Mouse (Mus musculus) neural tube, postnatal 0 days (tissue): ENCODE measurements around the gene Tm9sf4. TPM values are rescaled to one million over a fixed set of nuclear protein-coding genes. Genes with fewer than 3 reads are reported as not detected.

Source experiments
- polyA plus RNA-seq: library from polyadenylated mRNA; unstranded; fragments of >200 nt; fragmentation: Nextera tagmentation; extraction: Ambion mirVana; gene quantifications from 2 replicates; pipeline ENCODE4 v1.2.1, GENCODE M21; 2015

The Tm9sf4 gene
- 70.4 and 79.2 TPM in 2 replicates for polyA plus RNA-seq

DNA sequence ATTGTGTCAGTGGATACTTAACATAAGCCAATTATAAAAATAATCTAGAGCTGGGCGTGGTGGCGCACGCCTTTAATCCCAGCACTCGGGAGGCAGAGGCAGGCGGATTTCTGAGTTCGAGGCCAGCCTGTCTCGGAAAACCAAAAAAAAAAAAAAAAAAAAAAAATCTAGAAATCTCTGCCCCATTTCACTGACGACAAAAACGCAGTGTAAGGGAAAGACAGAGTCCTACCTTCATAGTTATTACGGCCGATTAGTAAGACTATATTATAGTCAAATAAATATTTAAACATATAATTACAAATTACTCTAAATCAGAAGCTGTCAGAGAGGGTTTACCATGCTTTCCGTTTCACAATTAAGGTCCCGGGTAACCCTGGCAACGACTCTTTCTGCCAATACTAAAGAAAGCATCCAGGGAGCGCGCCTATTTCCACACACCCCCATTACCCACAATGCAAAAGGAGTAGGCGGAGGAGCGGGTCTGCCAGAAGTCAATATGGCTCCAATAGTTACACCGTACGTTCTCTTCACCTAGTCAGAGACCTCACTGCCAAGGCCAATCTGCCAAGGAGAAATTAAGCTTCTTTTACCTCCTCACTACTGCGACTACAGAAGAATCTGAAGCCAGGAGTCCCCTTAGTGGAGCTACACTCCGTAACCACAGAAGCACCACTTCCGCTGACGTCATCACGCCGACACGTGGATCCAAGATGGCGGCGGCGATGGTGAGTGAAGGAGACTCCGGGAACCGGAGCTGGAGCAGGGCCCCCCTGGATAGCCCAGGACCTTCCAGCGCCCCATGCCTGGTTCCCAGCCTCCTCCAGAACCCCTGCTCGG is at the start of gene Tm9sf4:
Gene Tm9sf4 (plus strand): TSS at position 460 of the 840 bp plus-strand sequence.

DNA sequence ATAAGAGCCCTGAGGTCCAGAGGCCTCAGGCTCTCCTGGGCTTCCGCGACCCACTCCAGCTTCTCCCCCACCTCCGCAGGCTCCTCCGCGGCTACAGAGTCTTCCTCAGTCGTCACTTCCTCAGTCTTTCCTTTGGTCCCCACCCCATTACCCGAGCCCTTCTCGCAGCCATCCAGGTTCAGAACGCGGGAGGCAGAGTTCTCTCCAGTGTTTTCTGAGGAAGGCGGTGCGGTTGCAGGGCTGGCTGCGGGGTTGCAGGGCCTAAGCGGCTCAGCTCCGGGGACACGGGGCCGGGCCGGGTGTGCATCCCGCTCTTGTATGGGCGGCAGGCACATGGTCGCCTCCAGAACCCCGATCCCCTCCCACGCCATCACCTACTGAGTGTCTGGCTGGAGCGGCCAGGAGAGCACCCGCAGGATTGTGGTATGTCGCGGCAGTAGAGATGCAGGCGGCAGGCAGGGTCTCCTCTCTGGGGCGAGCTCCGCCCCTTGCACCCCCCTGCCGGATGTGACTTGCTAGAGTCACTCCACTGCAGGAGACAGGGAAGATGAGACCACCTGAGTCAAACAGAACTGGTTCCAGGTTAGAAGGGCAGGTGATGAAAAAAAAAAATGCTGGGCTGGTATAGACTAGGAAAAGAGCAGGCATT is 64.0 kb downstream of the Tm9sf4 start, which contains the start of gene Tspyl3:
Gene Tspyl3 (minus strand): TSS at position 496 of the 649 bp plus-strand sequence.

DNA sequence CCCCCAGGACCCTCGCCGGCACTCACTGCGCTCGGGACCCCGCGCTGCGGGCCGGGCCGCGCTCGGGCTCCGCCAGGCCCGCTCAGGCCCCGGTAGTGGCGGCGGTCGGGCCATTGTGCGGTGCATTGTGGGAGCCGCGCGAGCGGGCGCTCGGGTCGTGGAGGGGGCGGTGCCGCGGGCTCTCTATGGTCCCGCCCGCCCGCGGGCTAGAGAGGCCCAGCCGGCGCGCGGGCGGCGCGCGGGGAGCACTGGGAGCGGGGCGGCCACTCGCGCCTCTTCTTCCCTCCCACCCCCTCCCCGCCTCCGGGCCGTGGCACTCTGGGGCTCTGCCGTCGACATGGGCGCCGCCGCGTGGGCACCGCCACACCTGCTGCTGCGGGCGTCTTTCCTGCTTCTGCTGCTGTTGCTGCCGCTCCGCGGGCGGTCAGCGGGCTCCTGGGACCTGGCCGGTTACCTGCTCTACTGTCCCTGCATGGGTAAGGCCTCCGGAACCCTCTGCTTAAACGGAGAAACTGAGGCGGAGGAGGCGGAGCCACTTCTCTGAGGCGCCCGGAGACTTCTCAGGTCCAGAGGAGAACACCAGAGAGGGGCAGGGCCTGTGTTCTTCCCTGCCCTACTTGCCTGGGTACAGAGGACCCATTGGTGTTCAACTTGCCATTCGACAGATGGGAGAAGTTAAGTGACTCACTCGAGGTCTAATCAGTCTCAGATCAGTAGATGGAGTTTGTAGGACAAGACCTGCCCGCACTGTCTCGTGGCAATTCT is 80.3 kb downstream of the Tm9sf4 start, which contains the start of the genes Plagl2 and Pofut1:
Gene Plagl2 (minus strand): TSS at position 177 of the 765 bp plus-strand sequence.
Gene Pofut1 (plus strand): TSS at position 284 of the 765 bp plus-strand sequence.

Other genes with a start within 250 kb of the Tm9sf4 start
- not detected in 2 replicates for gene Mylk2, start 250.0 kb upstream of the Tm9sf4 start, polyA plus RNA-seq
- 2.9 and 3.9 TPM in 2 replicates for gene Foxs1, start 228.1 kb upstream of the Tm9sf4 start, polyA plus RNA-seq
- gene Dusp15, start 209.6 kb upstream of the Tm9sf4 start, polyA plus RNA-seq, result 25.0 and 28.6 TPM in 2 replicates
- 6.0 and 6.9 TPM in 2 replicates for gene Ttll9, start 198.8 kb upstream of the Tm9sf4 start, polyA plus RNA-seq
- gene Pdrg1, start 145.9 kb upstream of the Tm9sf4 start, polyA plus RNA-seq, result 232 and 240 TPM in 2 replicates
- gene Xkr7, start 129.5 kb upstream of the Tm9sf4 start, polyA plus RNA-seq, result 1.2 and 1.6 TPM in 2 replicates
- gene Ccm2l, start 95.3 kb upstream of the Tm9sf4 start, polyA plus RNA-seq, result 1.4 and 2.3 TPM in 2 replicates
- gene Hck, start 52.8 kb upstream of the Tm9sf4 start, polyA plus RNA-seq, result 6.4 and 6.8 TPM in 2 replicates
- gene Tspyl3, start 64.1 kb downstream of the Tm9sf4 start, polyA plus RNA-seq, result 36.7 and 37.9 TPM in 2 replicates
- gene Plagl2, start 80.1 kb downstream of the Tm9sf4 start, polyA plus RNA-seq, result 2.4 and 3.2 TPM in 2 replicates
- 4.2 and 4.6 TPM in 2 replicates for gene Pofut1, start 80.2 kb downstream of the Tm9sf4 start, polyA plus RNA-seq
- 15.7 and 18.5 TPM in 2 replicates for gene Kif3b, start 130.1 kb downstream of the Tm9sf4 start, polyA plus RNA-seq
- gene Asxl1, start 184.5 kb downstream of the Tm9sf4 start, polyA plus RNA-seq, result 12.0 and 12.6 TPM in 2 replicates